Mouse (Mus musculus) ES-E14 (cell line): ENCODE measurements at regions not wholly inside any gene's neighbourhood (a gene's known extent, or its start where the extent isn't known, plus 50 kb on each side); places are given as distances from the start of the nearest gene placed in this dataset.

ENCODE experiments used
- DNase-seq: peaks from one replicate; pipeline ENCODE4 v3.0.0-alpha.2; 2013; ENCODE audit warnings: low read depth, low spot score
- H3K27ac ChIP-seq: 2 replicates; pipeline ENCODE4 v1.5.1; 2012; ENCODE audit warnings: low read depth, mild to moderate bottlenecking, low read length, moderate library complexity, mixed read lengths; ENCODE audit not compliant: poor library complexity, insufficient read depth, severe bottlenecking
- H3K36me3 ChIP-seq: 2 replicates; pipeline ENCODE4 v1.6.1; 2012; ENCODE audit warnings: mild to moderate bottlenecking, low read length, moderate library complexity, mixed read lengths; ENCODE audit not compliant: control insufficient read depth, poor library complexity, insufficient read depth, severe bottlenecking
- H3K4me1 ChIP-seq, 2 experiments: fragments of 150-350 bp in 1 of 2; sonication (generic) in 1 of 2; 2 replicates each; pipeline ENCODE4 v1.6.1; 2012; ENCODE audit warnings: low read length in 2 of 2, mild to moderate bottlenecking in 1 of 2, mixed read lengths in 1 of 2; ENCODE audit not compliant: control insufficient read depth in 2 of 2, insufficient read depth in 2 of 2, poor library complexity in 1 of 2
- H3K4me3 ChIP-seq, 2 experiments: fragments of 150-350 bp in 1 of 2; sonication (generic) in 1 of 2; 2 replicates each; pipeline ENCODE4 v1.5.1; 2012; ENCODE audit warnings: low read length in 2 of 2, low read depth in 1 of 2, mild to moderate bottlenecking in 1 of 2, mixed read lengths in 1 of 2; ENCODE audit not compliant: insufficient read depth in 1 of 2, poor library complexity in 1 of 2, severe bottlenecking in 1 of 2
- H3K9ac ChIP-seq: 2 replicates; pipeline ENCODE4 v1.6.1; 2012; ENCODE audit warnings: low read depth, mild to moderate bottlenecking, low read length, mixed read lengths; ENCODE audit not compliant: poor library complexity, insufficient read depth, severe bottlenecking
- H3K9me3 ChIP-seq: fragments of 150-350 bp; sonication (generic); 2 replicates; pipeline ENCODE4 v1.6.1; 2012; ENCODE audit warnings: low read depth, mild to moderate bottlenecking, low read length; ENCODE audit not compliant: control insufficient read depth, insufficient read depth
- CHD2 ChIP-seq: IDR thresholded peaks from 2 replicates; pipeline ENCODE4 v1.6.1; 2014; ENCODE audit warnings: mild to moderate bottlenecking, low read depth, low read length, inconsistent platforms
- HCFC1 ChIP-seq: IDR thresholded peaks from 2 replicates; pipeline ENCODE4 v1.6.1; 2012; ENCODE audit warnings: low read length, inconsistent platforms, borderline replicate concordance; ENCODE audit not compliant: insufficient read depth
- MAFK ChIP-seq: IDR thresholded peaks from 2 replicates; pipeline ENCODE4 v1.6.1; 2014; ENCODE audit warnings: mild to moderate bottlenecking, low read depth, low read length, inconsistent platforms; ENCODE audit not compliant: insufficient read depth
- ZC3H11A ChIP-seq: IDR thresholded peaks from 2 replicates; pipeline ENCODE4 v1.6.1; 2012; ENCODE audit warnings: low read depth, mild to moderate bottlenecking, inconsistent platforms, low read length, borderline replicate concordance
- ZNF384 ChIP-seq: IDR thresholded peaks from 2 replicates; pipeline ENCODE4 v1.6.1; 2012; ENCODE audit warnings: low read depth, low read length, inconsistent platforms
- in situ Hi-C, 2 experiments: fragments of 600-800 bp; cut with MboI; formaldehyde crosslinking; loops; one replicate each; pipeline ENCODE4 v1.15.1; 2025; ENCODE audit warnings: low sequenced_read_pairs in 2 of 2, inconsistent platforms in 1 of 2; ENCODE audit not compliant: unreplicated experiment in 2 of 2

DNA sequence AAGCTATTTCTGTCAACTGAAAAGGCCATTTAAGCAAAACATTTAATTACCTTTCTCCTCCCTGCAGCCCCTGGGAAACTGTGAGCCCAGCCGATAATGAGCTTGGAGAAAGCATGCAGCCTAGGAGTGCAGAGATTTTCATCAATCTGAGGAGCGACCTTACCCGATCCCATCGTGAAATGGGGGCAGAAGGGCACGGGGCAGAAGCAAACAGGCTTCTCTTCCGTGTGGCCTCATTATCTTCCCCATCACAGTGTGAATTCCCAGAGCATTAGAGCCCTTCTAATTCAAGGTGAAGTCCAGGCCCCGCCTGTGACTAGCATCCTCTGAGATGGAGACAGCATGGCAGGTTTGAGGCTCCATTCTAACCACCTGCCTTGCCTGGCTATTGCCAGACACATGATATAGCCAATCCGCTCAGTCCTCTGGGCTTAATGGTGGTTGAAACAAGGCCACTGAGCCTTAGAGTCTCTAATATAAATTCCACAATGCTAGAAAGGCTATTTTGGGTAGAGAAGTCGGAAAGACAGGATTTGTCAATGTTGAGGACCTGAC, 816.5 kb upstream of the Car8 start:
- H3K36me3 ChIP-seq, result no peaks in the 10 kb centered on the region
- no peak for DNase-seq
- H3K9ac ChIP-seq, result no peak overlapping the region
- no peak overlapping the region for H3K27ac ChIP-seq
- no peak for TF ChIP-seq CHD2
- TF ChIP-seq MAFK, result no peak
- TF ChIP-seq ZNF384, result no peak
- no peak overlapping the region for H3K4me3 ChIP-seq
- H3K4me1 ChIP-seq, result no peaks in the 10 kb centered on the region
- in situ Hi-C loops, result no loop called here
- no peaks in the 10 kb centered on the region for H3K9me3 ChIP-seq

DNA sequence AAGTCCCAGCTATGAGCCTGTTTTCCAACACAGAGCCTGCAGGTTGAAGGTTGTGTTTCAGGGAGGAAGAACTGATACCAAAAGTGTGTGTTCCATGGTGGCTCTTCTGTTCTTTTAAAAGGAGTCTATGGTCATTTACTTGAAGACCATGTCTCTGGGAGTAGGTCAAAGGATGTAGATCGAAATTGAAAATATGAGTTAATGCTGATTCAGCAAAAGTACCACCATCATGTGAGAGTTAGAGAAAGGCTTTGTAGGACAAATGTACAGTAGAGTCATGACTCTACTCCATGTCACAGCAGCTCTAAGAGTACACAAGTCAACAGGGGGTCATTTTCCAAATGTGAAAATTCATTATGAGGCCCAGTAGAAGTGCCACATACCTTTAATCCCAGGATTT, 810.0 kb upstream of the Car8 start:
- DNase-seq, result no peak
- Histone ChIP-seq H3K36me3 (no peaks in the 10 kb centered on the region), H3K4me3 (no peak overlapping the region), H3K9me3 (no peaks in the 10 kb centered on the region), H3K27ac (no peak overlapping the region), H3K4me1 (no peaks in the 10 kb centered on the region), H3K9ac (no peak overlapping the region)
- in situ Hi-C loops, result no loop called here
- no peak for TF ChIP-seq ZNF384
- TF ChIP-seq ZC3H11A, result no peak
- no peak for TF ChIP-seq CHD2
- TF ChIP-seq MAFK, result peak; percentile 97

DNA sequence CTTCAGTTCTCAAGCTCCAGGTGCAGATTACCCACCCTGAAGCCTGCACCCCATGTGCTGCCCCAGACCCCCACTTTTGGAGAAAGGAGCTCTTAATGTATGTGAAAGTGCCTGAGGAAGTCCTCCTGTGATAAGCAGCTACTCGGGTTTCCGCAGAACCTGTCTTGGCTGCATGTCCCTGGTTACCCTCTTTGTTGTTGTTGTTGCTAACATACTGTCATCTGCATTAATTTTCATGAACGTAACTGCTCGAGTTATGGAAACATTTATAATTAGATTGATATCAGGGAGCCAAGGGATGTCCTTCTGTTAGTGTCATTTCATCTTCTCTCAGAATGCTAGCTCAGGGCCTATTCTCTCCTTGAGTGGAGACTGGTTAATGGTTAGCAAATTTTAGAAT, 808.3 kb upstream of the Car8 start:
- TF ChIP-seq HCFC1 (no peak), MAFK (no peak), CHD2 (no peak), ZNF384 (no peak), ZC3H11A (no peak)
- Histone ChIP-seq H3K27ac (no peak overlapping the region), H3K9me3 (no peaks in the 10 kb centered on the region), H3K4me1 (no peaks in the 10 kb centered on the region), H3K4me3 (no peak overlapping the region), H3K9ac (no peak overlapping the region), H3K36me3 (no peaks in the 10 kb centered on the region)
- in situ Hi-C loops, result no loop called here
- no peak for DNase-seq

DNA sequence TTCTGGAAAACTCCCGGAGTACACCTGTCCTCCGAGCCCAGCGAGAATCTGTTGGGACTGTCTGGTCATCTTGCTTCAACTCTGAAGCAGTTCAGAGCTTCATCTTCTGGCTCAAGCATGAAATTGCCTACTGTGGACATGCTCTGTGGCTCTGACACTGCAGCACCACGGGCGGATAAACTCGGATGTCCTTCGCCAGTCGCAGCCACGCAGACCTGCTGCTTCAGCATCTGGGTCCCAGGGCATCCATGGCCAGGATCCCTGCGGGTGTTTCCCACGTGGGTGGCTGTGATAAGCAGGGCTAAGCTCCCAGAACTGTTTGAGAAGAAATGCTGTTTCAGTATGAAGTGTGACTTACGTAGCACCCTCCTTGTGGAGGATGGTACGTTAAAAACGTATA, 807.6 kb upstream of the Car8 start:
- no peak for TF ChIP-seq CHD2
- no peak for TF ChIP-seq ZNF384
- no peak for TF ChIP-seq ZC3H11A
- no peak for TF ChIP-seq HCFC1
- TF ChIP-seq MAFK, result no peak
- Histone ChIP-seq H3K9me3 (no peaks in the 10 kb centered on the region), H3K9ac (no peak overlapping the region), H3K27ac (no peak overlapping the region), H3K4me3 (no peak overlapping the region), H3K36me3 (no peaks in the 10 kb centered on the region), H3K4me1 (no peaks in the 10 kb centered on the region)
- in situ Hi-C loops, result no loop called here
- DNase-seq, result no peak

DNA sequence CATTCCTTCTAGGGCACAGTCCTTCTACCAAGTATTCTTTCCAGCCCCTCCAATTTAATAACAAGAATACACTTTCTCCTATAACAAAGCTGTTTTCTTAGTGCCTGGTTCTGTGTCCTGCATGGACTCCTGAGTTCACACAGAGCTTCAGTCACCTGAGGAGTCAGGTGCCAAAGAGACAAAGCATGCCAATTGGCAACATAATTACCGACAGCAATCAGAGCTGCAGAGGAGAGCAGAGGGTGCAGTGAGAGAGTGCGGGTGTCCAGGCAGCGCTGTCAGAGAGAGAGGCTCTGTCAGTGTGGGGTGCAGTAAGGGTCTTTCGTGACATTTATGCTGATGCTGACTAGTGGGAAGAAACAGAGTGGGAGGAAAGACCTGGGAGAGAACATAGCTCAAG, 807.2 kb upstream of the Car8 start:
- Histone ChIP-seq H3K9ac (no peak overlapping the region), H3K9me3 (no peaks in the 10 kb centered on the region), H3K4me1 (no peaks in the 10 kb centered on the region), H3K4me3 (no peak overlapping the region), H3K27ac (no peak overlapping the region), H3K36me3 (no peaks in the 10 kb centered on the region)
- DNase-seq, result no peak
- in situ Hi-C loops, result no loop called here
- no peak for TF ChIP-seq MAFK
- TF ChIP-seq CHD2, result no peak
- no peak for TF ChIP-seq ZC3H11A
- TF ChIP-seq ZNF384, result no peak
- TF ChIP-seq HCFC1, result no peak
